Mouse (Mus musculus) kidney, embryonic 16.5 days (tissue): ENCODE data around the gene Got2. TPM values are rescaled to one million over a fixed set of nuclear protein-coding genes. Genes with fewer than 3 reads are reported as not detected.

Experiments used
- ATAC-seq: fragments of 200-750 bp; cut with Nextera tagmentation; 2 replicates; pipeline ENCODE4 v1.8.0; 2017; ENCODE audit warnings: moderate TSS enrichment; ENCODE audit not compliant: low FRiP score, low TSS enrichment
- H3K27ac ChIP-seq: fragments of 300-500 bp; sonication (generic); 2 replicates; pipeline ENCODE4 v1.5.1; 2014; ENCODE audit warnings: low read length
- H3K27me3 ChIP-seq: fragments of 300-500 bp; sonication (generic); 2 replicates; pipeline ENCODE4 v1.6.1; 2014; ENCODE audit warnings: low read length, control low read depth, mixed read lengths; ENCODE audit not compliant: insufficient read depth
- H3K36me3 ChIP-seq: fragments of 300-500 bp; sonication (generic); 2 replicates; pipeline ENCODE4 v1.6.1; 2014; ENCODE audit warnings: low read length, control low read depth, mixed read lengths; ENCODE audit not compliant: insufficient read depth
- H3K4me1 ChIP-seq: fragments of 300-500 bp; sonication (generic); 2 replicates; pipeline ENCODE4 v1.6.1; 2014; ENCODE audit warnings: low read length, control low read depth, mixed read lengths; ENCODE audit not compliant: insufficient read depth
- H3K4me2 ChIP-seq: fragments of 300-500 bp; sonication (generic); replicated peaks from 2 replicates; pipeline ENCODE4 v1.6.1; 2014; ENCODE audit warnings: low read depth, low read length
- H3K4me3 ChIP-seq: fragments of 300-500 bp; sonication (generic); 2 replicates; pipeline ENCODE4 v1.5.1; 2014; ENCODE audit warnings: mild to moderate bottlenecking, low read length
- H3K9ac ChIP-seq: fragments of 300-500 bp; sonication (generic); replicated peaks from 2 replicates; pipeline ENCODE4 v1.6.1; 2014; ENCODE audit warnings: low read length
- H3K9me3 ChIP-seq: fragments of 300-500 bp; sonication (generic); 2 replicates; pipeline ENCODE4 v1.6.1; 2016; ENCODE audit warnings: low read length, control low read depth
- WGBS: fragments of 180-500 bp; shearing (Covaris S2); extraction: QIAGEN DNeasy Blood & Tissue Kit; methylation state at CpG from one replicate; pipeline ENCODE4 v1.1.7; 2014; 5-methylcytosine and 5-hydroxymethylcytosine counted together
- polyA plus RNA-seq: library from polyadenylated mRNA; unstranded; fragments of >200 nt; fragmentation: Nextera tagmentation; extraction: Ambion mirVana; gene quantifications from 2 replicates; pipeline ENCODE4 v1.2.1, GENCODE M21; 2015

Got2 gene
- polyA plus RNA-seq, result 286 and 293 TPM in 2 replicates

- H3K4me3 ChIP-seq, result peak within 1 kb of the TSS; percentile 92
- H3K36me3 ChIP-seq, result no peaks in the 10 kb centered on the region
- 8% methylated on average over 31 of the region's 31 CpGs for WGBS
- peak within 1 kb of the TSS; percentile 84 for H3K27ac ChIP-seq
- H3K9me3 ChIP-seq, result no peaks in the 10 kb centered on the region
- ATAC-seq, result peak; percentile 87
- peak within 1 kb of the TSS; percentile 82 for H3K9ac ChIP-seq
- H3K27me3 ChIP-seq, result no peaks in the 10 kb centered on the region
- H3K4me1 ChIP-seq, result peaks cover 34% of the 10 kb centered on the region
- H3K4me2 ChIP-seq, result peak within 1 kb of the TSS; percentile 82
These were observed at the start of gene Got2 for GRCm38 (mm10) chr8:95888285-95889136. Gene Got2, minus strand, starts transcription at chr8:95888547.

GRCm38 (mm10) chr8:95932841-95933240 lies 44.5 kb upstream of the Got2 start:
- Histone ChIP-seq H3K9me3 (no peaks in the 10 kb centered on the region), H3K36me3 (no peaks in the 10 kb centered on the region), H3K4me2 (no peak overlapping the region), H3K4me3 (no peak overlapping the region), H3K27me3 (no peaks in the 10 kb centered on the region), H3K27ac (no peak overlapping the region), H3K4me1 (no peaks in the 10 kb centered on the region), H3K9ac (no peak overlapping the region)
- 94% methylated on average over 5 of the region's 5 CpGs for WGBS
- ATAC-seq, result no peak

GRCm38 (mm10) chr8:95929821-95930220 lies 41.5 kb upstream of the Got2 start:
- Histone ChIP-seq H3K4me3 (no peak overlapping the region), H3K4me2 (no peak overlapping the region), H3K4me1 (no peaks in the 10 kb centered on the region), H3K27me3 (no peaks in the 10 kb centered on the region), H3K9ac (no peak overlapping the region), H3K9me3 (peaks cover 2% of the 10 kb centered on the region; the same call in 1 of the 2 replicates), H3K36me3 (no peaks in the 10 kb centered on the region), H3K27ac (no peak overlapping the region)
- WGBS, result 45% methylated on average over 4 of the region's 4 CpGs
- no peak for ATAC-seq

- H3K9ac ChIP-seq, result no peak overlapping the region
- ATAC-seq, result peak; percentile 95
- 3% methylated on average over 9 of the region's 9 CpGs for WGBS
These were observed 27.8 kb upstream of the Got2 start for GRCm38 (mm10) chr8:95916106-95916505.

GRCm38 (mm10) chr8:95914905-95915643 lies 26.7 kb upstream of the Got2 start:
- 8% methylated on average over 7 of the region's 7 CpGs for WGBS
- H3K9me3 ChIP-seq, result no peaks in the 10 kb centered on the region
- no peak overlapping the region for H3K27ac ChIP-seq
- H3K4me3 ChIP-seq, result no peak overlapping the region
- H3K36me3 ChIP-seq, result no peaks in the 10 kb centered on the region
- H3K27me3 ChIP-seq, result no peaks in the 10 kb centered on the region
- peak; percentile 76; the same call in 1 of the 2 replicates for ATAC-seq
- no peak overlapping the region for H3K4me2 ChIP-seq
- no peak overlapping the region for H3K9ac ChIP-seq
- H3K4me1 ChIP-seq, result peaks cover 4% of the 10 kb centered on the region; the same call in 1 of the 2 replicates

More at GRCm38 (mm10) chr8:95916106-95916505, 27.8 kb upstream of the Got2 start:
- Histone ChIP-seq H3K4me2 (peak overlapping the region; percentile 43), H3K4me3 (peak overlapping the region; percentile 20), H3K36me3 (no peaks in the 10 kb centered on the region), H3K9me3 (no peaks in the 10 kb centered on the region), H3K27ac (no peak overlapping the region), H3K4me1 (peaks cover 4% of the 10 kb centered on the region; the same call in 1 of the 2 replicates), H3K27me3 (no peaks in the 10 kb centered on the region)

GRCm38 (mm10) chr8:95911240-95911639 lies 22.9 kb upstream of the Got2 start:
- H3K4me2 ChIP-seq, result no peak overlapping the region
- H3K9ac ChIP-seq, result no peak overlapping the region
- no peaks in the 10 kb centered on the region for H3K9me3 ChIP-seq
- no peak overlapping the region for H3K27ac ChIP-seq
- no peak overlapping the region for H3K4me3 ChIP-seq
- no peaks in the 10 kb centered on the region for H3K27me3 ChIP-seq
- no peak for ATAC-seq
- 74% methylated on average over 5 of the region's 5 CpGs for WGBS
- peaks cover 9% of the 10 kb centered on the region; the same call in 1 of the 2 replicates for H3K4me1 ChIP-seq
- no peaks in the 10 kb centered on the region for H3K36me3 ChIP-seq

- H3K27me3 ChIP-seq, result no peaks in the 10 kb centered on the region
- H3K36me3 ChIP-seq, result no peaks in the 10 kb centered on the region
- 62% methylated on average over 11 of the region's 11 CpGs for WGBS
- H3K4me1 ChIP-seq, result 0 out of 2 replicates have a peak, but pooled peaks cover 5% of the 10 kb centered on the region
- H3K27ac ChIP-seq, result no peak overlapping the region
- no peak overlapping the region for H3K4me3 ChIP-seq
- no peak overlapping the region for H3K4me2 ChIP-seq
- no peak overlapping the region for H3K9ac ChIP-seq
- peak; percentile 81 for ATAC-seq
- H3K9me3 ChIP-seq, result no peaks in the 10 kb centered on the region
These were observed 19.5 kb upstream of the Got2 start for GRCm38 (mm10) chr8:95907885-95908284.

- H3K4me1 ChIP-seq, result peaks cover 10% of the 10 kb centered on the region; the same call in 1 of the 2 replicates
- no peak overlapping the region for H3K4me2 ChIP-seq
- no peak for ATAC-seq
- no peak overlapping the region for H3K4me3 ChIP-seq
- H3K27me3 ChIP-seq, result no peaks in the 10 kb centered on the region
- no peak overlapping the region for H3K9ac ChIP-seq
- WGBS, result 91% methylated on average over 9 of the region's 9 CpGs
- no peaks in the 10 kb centered on the region for H3K9me3 ChIP-seq
- no peak overlapping the region for H3K27ac ChIP-seq
- no peaks in the 10 kb centered on the region for H3K36me3 ChIP-seq
These were observed 18.4 kb upstream of the Got2 start for GRCm38 (mm10) chr8:95906738-95907137.

GRCm38 (mm10) chr8:95901864-95902263 lies 13.5 kb upstream of the Got2 start:
- peak overlapping the region; percentile 70; the same call in 1 of the 2 replicates for H3K27ac ChIP-seq
- H3K27me3 ChIP-seq, result no peaks in the 10 kb centered on the region
- peaks cover 10% of the 10 kb centered on the region; the same call in 1 of the 2 replicates for H3K4me1 ChIP-seq
- 0 out of 2 replicates have a peak overlapping the region, but pooled peaks have one; percentile 6 for H3K4me2 ChIP-seq
- no peak overlapping the region for H3K4me3 ChIP-seq
- ATAC-seq, result peak; percentile 87
- H3K36me3 ChIP-seq, result no peaks in the 10 kb centered on the region
- H3K9ac ChIP-seq, result no peak overlapping the region
- no peaks in the 10 kb centered on the region for H3K9me3 ChIP-seq
- WGBS, result 32% methylated on average over 7 of the region's 7 CpGs
